Mouse (Mus musculus): Measurements from ENCODE around the gene Prkd2. TPM values are rescaled to one million over a fixed set of nuclear protein-coding genes. Genes with fewer than 3 reads are reported as not detected.

The Prkd2 gene
- polyA plus RNA-seq, 2 experiments: 1.8 to 2.5 TPM

DNA sequence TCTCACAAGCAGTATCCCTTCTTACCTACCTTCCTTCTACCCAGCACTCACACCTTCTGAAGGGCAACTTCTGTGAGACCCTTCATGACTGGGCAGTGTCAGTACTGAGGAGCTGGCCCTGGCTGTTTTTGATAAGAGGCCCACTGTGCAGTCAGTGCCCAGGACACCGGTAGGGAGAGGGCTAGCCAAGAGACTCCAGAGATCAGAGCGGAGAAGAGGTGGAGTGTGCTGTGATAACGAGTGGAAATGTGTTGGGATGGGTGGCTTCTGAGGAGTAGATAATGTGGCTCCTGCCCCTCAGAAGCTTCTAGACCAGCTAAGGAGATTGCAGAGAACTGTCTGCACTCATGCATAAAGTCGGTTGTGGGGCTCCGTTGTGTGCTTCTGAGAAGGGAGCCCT lies 22.9 kb upstream of the Prkd2 start:
- Histone ChIP-seq H3K4me2 (ENCODE audit: low read depth) (peak overlapping the region; percentile 99), H3K4me3 (ENCODE audit: insufficient read depth in 1 of 2, low read depth in 2 of 2, low read length in 2 of 2) (peak overlapping the region; percentile 26 to 30), H3K4me1 (replicated peaks; ENCODE audit: control insufficient read depth in 2 of 2, insufficient read depth in 2 of 2, low read length in 1 of 2) (peaks cover 32 to 47% of the 10 kb centered on the region in 2 experiments), H3K36me3 (replicated peaks; ENCODE audit: control insufficient read depth, insufficient read depth, low read depth) (peaks cover 13% of the 10 kb centered on the region), H3K27ac (peak overlapping the region; percentile 73), H3K9ac (replicated peaks) (peak overlapping the region; percentile 60), H3K27me3 (ENCODE audit: control insufficient read depth, insufficient read depth, low read length) (no peaks in the 10 kb centered on the region), H3K9me3 (ENCODE audit: control insufficient read depth, low read length) (no peaks in the 10 kb centered on the region)
- 12% methylated on average over 5 of the region's 5 CpGs for WGBS (ENCODE audit: insufficient replicate concordance)
- TF ChIP-seq EP300 (IDR thresholded peaks at IDR 0.05; ENCODE audit: low read depth) (0 out of 2 replicates have a peak, but pooled peaks have one; percentile 31), CTCF (IDR thresholded peaks at IDR 0.05; ENCODE audit: low read depth) (peak; percentile 12; the same call in 1 of the 2 replicates)
- peak in 2 of 3 experiments; percentile 38 to 41 for DNase-seq (ENCODE audit: low read depth in 3 of 3, low spot score in 3 of 3)
- peak; percentile 76 for ATAC-seq (ENCODE audit: insufficient read depth)

DNA sequence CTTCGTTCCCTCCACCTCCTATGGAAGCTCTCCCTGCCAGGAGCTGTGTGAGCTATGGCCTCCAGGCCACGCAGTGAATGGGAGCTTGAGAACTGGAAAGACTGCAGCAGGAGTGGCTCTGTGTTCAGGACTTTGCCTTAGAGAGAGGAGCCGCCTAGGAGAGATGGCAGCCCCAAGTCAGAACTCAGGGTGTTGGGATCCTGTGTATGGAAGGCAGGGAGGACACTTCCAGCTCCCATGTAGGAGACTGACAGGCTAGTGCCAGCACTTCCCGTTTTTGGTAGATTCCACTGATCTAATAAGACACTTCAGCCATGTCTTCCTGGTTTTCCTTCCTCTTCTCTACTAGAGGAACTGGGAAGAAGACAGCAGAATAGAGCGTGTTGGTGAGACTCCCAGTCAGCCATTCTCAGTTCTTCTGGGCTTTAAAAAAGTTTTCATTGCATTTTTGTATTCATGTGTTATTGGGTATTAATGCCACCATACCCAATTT lies 22.4 kb upstream of the Prkd2 start:
- Histone ChIP-seq H3K36me3 (replicated peaks; ENCODE audit: control insufficient read depth, insufficient read depth, low read depth) (peaks cover 18% of the 10 kb centered on the region), H3K4me3 (ENCODE audit: insufficient read depth in 1 of 2, low read depth in 2 of 2, low read length in 2 of 2) (peak overlapping the region; percentile 5 to 30), H3K4me2 (ENCODE audit: low read depth) (peak overlapping the region; percentile 99), H3K9me3 (ENCODE audit: control insufficient read depth, low read length) (no peaks in the 10 kb centered on the region), H3K27me3 (ENCODE audit: control insufficient read depth, insufficient read depth, low read length) (no peaks in the 10 kb centered on the region), H3K9ac (replicated peaks) (peak overlapping the region; percentile 60), H3K4me1 (replicated peaks; ENCODE audit: control insufficient read depth in 2 of 2, insufficient read depth in 2 of 2, low read length in 1 of 2) (peaks cover 32 to 47% of the 10 kb centered on the region in 2 experiments), H3K27ac (peak overlapping the region; percentile 73)
- no peak for DNase-seq (ENCODE audit: low read depth in 3 of 3, low spot score in 3 of 3)
- no peak for ATAC-seq (ENCODE audit: insufficient read depth)
- 23% methylated on average over 5 of the region's 5 CpGs for WGBS (ENCODE audit: insufficient replicate concordance)
- TF ChIP-seq EP300 (IDR thresholded peaks at IDR 0.05; ENCODE audit: low read depth): no peak

DNA sequence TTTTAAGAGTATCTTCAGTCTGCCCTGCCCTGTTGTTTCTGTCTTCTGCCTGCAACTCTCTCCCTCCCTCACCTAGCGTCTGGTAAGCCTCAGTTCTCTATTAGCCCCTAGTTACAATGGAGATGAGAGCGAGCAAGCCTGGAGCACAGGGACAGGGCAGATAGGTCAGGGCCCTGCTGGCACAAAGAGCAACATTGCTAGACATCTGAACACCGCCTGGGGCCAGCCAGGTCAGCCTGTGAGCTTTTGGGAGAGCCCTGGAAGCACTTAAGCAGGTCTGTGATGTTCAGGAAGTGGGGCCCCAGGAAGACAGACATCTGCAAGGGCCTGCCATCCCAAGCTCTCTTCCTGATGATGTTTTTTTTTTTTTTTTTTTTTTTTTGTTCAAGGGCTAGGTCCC lies 21.6 kb upstream of the Prkd2 start:
- no peaks in the 10 kb centered on the region for H3K9me3 ChIP-seq (ENCODE audit: control insufficient read depth, low read length)
- H3K4me2 ChIP-seq (ENCODE audit: low read depth): peak overlapping the region; percentile 99; the same call in 1 of the 2 replicates
- no peak for DNase-seq (ENCODE audit: low read depth in 3 of 3, low spot score in 3 of 3)
- H3K27me3 ChIP-seq (ENCODE audit: control insufficient read depth, insufficient read depth, low read length): no peaks in the 10 kb centered on the region
- TF ChIP-seq CTCF (IDR thresholded peaks at IDR 0.05; ENCODE audit: low read depth) (no peak), EP300 (IDR thresholded peaks at IDR 0.05; ENCODE audit: low read depth) (no peak)
- ATAC-seq (ENCODE audit: insufficient read depth): no peak
- H3K9ac ChIP-seq (replicated peaks): 0 out of 2 replicates have a peak overlapping the region, but pooled peaks have one; percentile 24
- peaks cover 18% of the 10 kb centered on the region for H3K36me3 ChIP-seq (replicated peaks; ENCODE audit: control insufficient read depth, insufficient read depth, low read depth)
- 50% methylated on average over 3 of the region's 3 CpGs for WGBS (ENCODE audit: insufficient replicate concordance)
- no peak overlapping the region for H3K27ac ChIP-seq
- H3K4me1 ChIP-seq (replicated peaks; ENCODE audit: control insufficient read depth in 2 of 2, insufficient read depth in 2 of 2, low read length in 1 of 2): peaks cover 28 to 43% of the 10 kb centered on the region in 2 experiments
- H3K4me3 ChIP-seq (ENCODE audit: insufficient read depth in 1 of 2, low read depth in 2 of 2, low read length in 2 of 2): no peak overlapping the region

DNA sequence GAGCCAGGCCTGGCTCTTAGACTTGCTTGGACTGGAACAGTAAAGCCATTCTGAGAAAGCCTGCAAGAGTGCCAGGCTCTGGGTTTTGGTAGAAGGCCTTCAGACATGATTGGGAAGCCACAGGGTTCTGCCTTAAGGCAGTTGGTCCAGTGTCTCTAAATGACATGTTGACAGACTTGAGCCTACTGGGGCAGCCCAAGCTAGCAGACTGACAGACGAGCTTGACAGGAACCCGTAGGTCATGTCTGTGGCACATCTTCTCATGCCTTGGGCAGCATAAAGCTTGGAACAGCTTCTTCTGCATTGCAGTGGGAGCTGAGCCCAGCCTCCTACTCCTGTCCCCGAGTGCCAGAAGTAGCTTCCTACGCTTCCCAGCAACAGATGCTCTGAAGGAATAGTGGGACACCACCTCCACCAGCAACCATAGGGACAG lies 21.0 kb upstream of the Prkd2 start:
- Histone ChIP-seq H3K9me3 (ENCODE audit: control insufficient read depth, low read length) (no peaks in the 10 kb centered on the region), H3K27ac (no peak overlapping the region), H3K27me3 (ENCODE audit: control insufficient read depth, insufficient read depth, low read length) (no peaks in the 10 kb centered on the region), H3K4me2 (ENCODE audit: low read depth) (no peak overlapping the region), H3K9ac (replicated peaks) (no peak overlapping the region), H3K36me3 (replicated peaks; ENCODE audit: control insufficient read depth, insufficient read depth, low read depth) (peaks cover 22% of the 10 kb centered on the region), H3K4me1 (replicated peaks; ENCODE audit: control insufficient read depth in 2 of 2, insufficient read depth in 2 of 2, low read length in 1 of 2) (peaks cover 28 to 43% of the 10 kb centered on the region in 2 experiments), H3K4me3 (ENCODE audit: insufficient read depth in 1 of 2, low read depth in 2 of 2, low read length in 2 of 2) (no peak overlapping the region)
- no peak for DNase-seq (ENCODE audit: low read depth in 3 of 3, low spot score in 3 of 3)
- 76% methylated on average over 4 of the region's 4 CpGs for WGBS (ENCODE audit: insufficient replicate concordance)
- no peak for TF ChIP-seq EP300 (IDR thresholded peaks at IDR 0.05; ENCODE audit: low read depth)
- no peak for ATAC-seq (ENCODE audit: insufficient read depth)

DNA sequence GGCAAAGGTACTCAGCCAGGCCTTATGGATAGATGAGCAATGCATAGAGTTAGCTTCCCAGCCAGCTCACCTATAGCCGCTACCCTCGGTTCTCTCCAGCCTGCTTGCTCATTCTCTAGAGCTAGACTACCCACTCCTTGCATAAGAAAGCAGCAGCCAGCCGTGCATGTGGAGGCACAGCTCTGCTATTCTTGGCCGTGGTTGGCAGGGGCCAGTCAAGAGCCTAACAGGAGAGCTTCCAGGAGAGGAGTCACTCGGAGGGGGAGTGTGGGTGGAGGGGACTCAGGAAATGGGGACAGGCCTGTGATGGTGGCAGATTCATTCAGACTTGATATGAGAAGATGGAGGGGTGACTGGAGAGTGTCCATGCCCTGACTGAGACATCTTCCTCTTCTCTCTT lies 19.0 kb upstream of the Prkd2 start:
- peaks cover 26% of the 10 kb centered on the region for H3K36me3 ChIP-seq (replicated peaks; ENCODE audit: control insufficient read depth, insufficient read depth, low read depth)
- 69% methylated on average over 5 of the region's 5 CpGs for WGBS (ENCODE audit: insufficient replicate concordance)
- H3K4me3 ChIP-seq (ENCODE audit: insufficient read depth in 1 of 2, low read depth in 2 of 2, low read length in 2 of 2): no peak overlapping the region
- H3K9me3 ChIP-seq (ENCODE audit: control insufficient read depth, low read length): no peaks in the 10 kb centered on the region
- H3K27ac ChIP-seq: no peak overlapping the region
- no peak overlapping the region for H3K9ac ChIP-seq (replicated peaks)
- no peak for TF ChIP-seq CTCF (IDR thresholded peaks at IDR 0.05; ENCODE audit: low read depth)
- no peak for TF ChIP-seq EP300 (IDR thresholded peaks at IDR 0.05; ENCODE audit: low read depth)
- H3K27me3 ChIP-seq (ENCODE audit: control insufficient read depth, insufficient read depth, low read length): no peaks in the 10 kb centered on the region
- H3K4me1 ChIP-seq (replicated peaks; ENCODE audit: control insufficient read depth in 2 of 2, insufficient read depth in 2 of 2, low read length in 1 of 2): peaks cover 23 to 30% of the 10 kb centered on the region in 2 experiments
- H3K4me2 ChIP-seq (ENCODE audit: low read depth): no peak overlapping the region
- DNase-seq (ENCODE audit: low read depth in 3 of 3, low spot score in 3 of 3) (no peak), ATAC-seq (ENCODE audit: insufficient read depth) (no peak)
